Mouse (Mus musculus): ENCODE data around the gene Tmcc1. TPM values are rescaled to one million over a fixed set of nuclear protein-coding genes. Genes with fewer than 3 reads are reported as not detected.

Gene Tmcc1
- polyA plus RNA-seq, 1 experiment from 2014 or later, result 33.2 TPM

DNA sequence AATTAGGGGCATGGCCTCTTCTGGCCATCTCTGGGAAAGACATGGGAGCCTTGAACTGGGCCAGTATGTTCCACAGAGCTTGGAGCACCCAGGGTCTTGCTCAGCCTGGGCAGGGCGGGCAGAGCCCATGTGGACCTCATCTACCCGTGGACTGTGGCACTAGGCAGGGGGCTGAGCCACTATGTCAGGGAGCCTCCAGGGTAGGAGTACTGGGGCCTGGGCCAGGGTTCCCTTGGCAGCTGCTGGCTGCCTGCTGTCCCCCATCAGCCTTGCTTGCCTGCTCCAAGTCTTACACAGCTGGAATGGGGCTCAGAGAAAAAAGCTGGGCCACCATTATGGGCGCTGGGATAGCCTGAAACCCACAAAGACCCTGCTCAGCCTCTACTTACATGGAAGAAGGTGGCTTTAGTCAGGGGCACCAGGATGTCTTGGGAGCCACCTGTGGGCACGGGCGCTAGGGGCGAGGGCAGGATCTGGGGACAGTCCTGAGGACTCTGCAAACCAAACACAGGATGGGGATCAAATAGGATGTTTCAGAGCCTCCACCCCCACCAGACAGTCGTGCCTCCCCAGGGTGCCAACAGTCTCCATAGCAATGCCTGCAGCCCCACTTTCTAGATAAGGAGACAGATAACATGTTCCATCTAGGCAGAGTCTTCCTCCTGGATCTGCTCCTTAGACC is 221.1 kb downstream of the Tmcc1 start:
- Histone ChIP-seq H3K27ac (0 out of 2 replicates have a peak overlapping the region, but pooled peaks have one; percentile 46), H3K4me3 (replicated peaks) (no peak overlapping the region), H3K27me3 (no peaks in the 10 kb centered on the region), H3K4me2 (no peak overlapping the region), H3K4me1 (peaks cover 19% of the 10 kb centered on the region), H3K9me3 (no peaks in the 10 kb centered on the region), H3K36me3 (replicated peaks) (no peaks in the 10 kb centered on the region), H3K9ac (no peak overlapping the region)
- ATAC-seq (ENCODE audit: low FRiP score), result 0 out of 2 replicates have a peak, but pooled peaks have one; percentile 12
- WGBS, result 75% methylated on average over 7 of the region's 7 CpGs

DNA sequence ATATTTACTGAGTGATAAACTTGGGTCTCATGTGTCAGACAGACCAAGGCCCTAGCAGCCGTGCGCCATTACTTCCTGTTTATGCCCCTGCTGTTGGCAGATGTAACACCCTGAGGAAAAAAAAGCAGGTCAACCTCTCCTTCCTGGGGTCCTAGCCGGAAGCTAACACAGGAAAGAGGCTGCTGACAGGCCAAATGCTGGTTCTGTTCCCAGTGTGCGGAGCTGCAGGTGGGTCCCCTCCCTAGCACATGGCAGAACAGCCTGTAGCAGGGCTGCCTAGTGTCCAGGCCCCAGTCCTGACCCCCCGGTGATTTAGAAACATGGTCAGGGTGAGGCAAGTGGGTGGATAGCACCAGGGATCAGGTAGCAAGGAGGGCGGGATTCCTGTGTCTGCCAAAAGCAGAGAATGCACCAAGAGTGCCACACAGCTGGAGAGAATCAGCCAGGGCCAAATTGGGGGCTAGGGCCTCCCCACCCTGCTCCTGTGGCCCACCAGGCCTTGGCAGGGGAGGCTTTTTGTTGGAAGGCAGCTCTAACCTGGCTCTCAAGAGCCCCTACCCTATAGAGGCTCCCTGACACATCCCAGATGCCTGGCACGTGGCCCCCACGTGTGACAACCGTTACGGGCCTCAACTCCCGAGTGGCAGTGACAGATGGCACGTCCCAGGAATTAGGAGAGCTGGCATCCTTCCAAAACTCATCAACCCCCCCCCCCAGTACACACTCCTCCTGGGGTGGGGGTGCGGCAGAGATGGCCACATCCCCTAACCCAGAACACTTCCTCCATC is 221.8 kb downstream of the Tmcc1 start:
- H3K27me3 ChIP-seq, result no peaks in the 10 kb centered on the region
- H3K9ac ChIP-seq, result no peak overlapping the region
- H3K4me1 ChIP-seq, result peaks cover 19% of the 10 kb centered on the region
- peak overlapping the region; percentile 46; the same call in 1 of the 2 replicates for H3K27ac ChIP-seq
- ATAC-seq (ENCODE audit: low FRiP score), result peak; percentile 35; the same call in 1 of the 2 replicates
- no peak overlapping the region for H3K4me3 ChIP-seq (replicated peaks)
- no peaks in the 10 kb centered on the region for H3K36me3 ChIP-seq (replicated peaks)
- H3K9me3 ChIP-seq, result no peaks in the 10 kb centered on the region
- no peak overlapping the region for H3K4me2 ChIP-seq
- 72% methylated on average over 13 of the region's 13 CpGs for WGBS

DNA sequence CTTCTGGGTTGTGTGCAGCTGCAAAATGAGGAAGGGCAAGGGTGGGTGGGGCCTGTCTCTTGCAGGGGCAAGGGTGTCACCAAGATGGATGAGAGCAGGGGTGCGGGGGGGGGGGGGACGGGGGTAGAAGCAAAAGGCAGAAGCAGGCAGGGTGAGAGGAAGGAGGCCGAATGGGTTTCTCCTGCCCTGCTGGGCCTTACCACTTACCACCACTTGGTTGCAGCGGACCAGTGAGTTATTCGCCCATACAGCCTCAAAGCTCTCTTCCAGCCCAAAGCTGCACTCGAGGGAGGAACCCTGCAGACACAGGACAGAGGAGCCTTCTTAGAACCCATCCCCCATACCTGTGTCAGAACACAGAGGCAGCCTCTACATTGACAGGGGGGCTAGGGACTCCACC is 223.3 kb downstream of the Tmcc1 start:
- Histone ChIP-seq H3K9ac (no peak overlapping the region), H3K36me3 (replicated peaks) (no peaks in the 10 kb centered on the region), H3K4me1 (peaks cover 19% of the 10 kb centered on the region), H3K9me3 (no peaks in the 10 kb centered on the region), H3K27me3 (no peaks in the 10 kb centered on the region), H3K4me3 (replicated peaks) (no peak overlapping the region), H3K4me2 (no peak overlapping the region), H3K27ac (no peak overlapping the region)
- ATAC-seq (ENCODE audit: low FRiP score), result no peak
- WGBS, result 51% methylated on average over 6 of the region's 6 CpGs

DNA sequence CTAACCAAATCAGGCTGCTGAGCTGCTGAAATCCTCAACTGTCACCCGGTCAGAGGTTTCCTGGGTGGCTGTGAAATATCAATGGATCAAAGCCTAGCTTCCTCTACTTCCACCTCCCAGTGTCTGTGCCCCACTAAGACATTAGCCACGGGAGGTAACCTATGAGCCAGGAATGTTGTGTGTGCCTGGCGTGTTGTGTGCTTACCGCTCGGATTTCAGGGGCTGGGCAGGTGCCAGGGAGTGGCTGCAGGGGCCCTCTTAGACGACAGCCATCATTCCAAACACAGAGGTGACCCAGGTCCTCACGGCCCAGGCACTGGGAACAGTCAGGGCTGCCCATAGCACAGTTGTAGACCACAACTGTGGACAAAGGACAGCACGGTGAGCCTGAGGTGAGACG is 224.2 kb downstream of the Tmcc1 start:
- Histone ChIP-seq H3K9me3 (no peaks in the 10 kb centered on the region), H3K4me3 (replicated peaks) (no peak overlapping the region), H3K4me2 (no peak overlapping the region), H3K36me3 (replicated peaks) (no peaks in the 10 kb centered on the region), H3K27me3 (no peaks in the 10 kb centered on the region), H3K4me1 (peaks cover 19% of the 10 kb centered on the region), H3K9ac (no peak overlapping the region), H3K27ac (no peak overlapping the region)
- no peak for ATAC-seq (ENCODE audit: low FRiP score)
- 71% methylated on average over 9 of the region's 9 CpGs for WGBS

GRCm38 (mm10) chr6:115968700-115969099 is 224.6 kb downstream of the Tmcc1 start:
- peaks cover 19% of the 10 kb centered on the region for H3K4me1 ChIP-seq
- H3K27me3 ChIP-seq, result no peaks in the 10 kb centered on the region
- no peak overlapping the region for H3K27ac ChIP-seq
- 78% methylated on average over 6 of the region's 6 CpGs for WGBS
- H3K9me3 ChIP-seq, result no peaks in the 10 kb centered on the region
- no peaks in the 10 kb centered on the region for H3K36me3 ChIP-seq (replicated peaks)
- no peak overlapping the region for H3K4me3 ChIP-seq (replicated peaks)
- no peak overlapping the region for H3K4me2 ChIP-seq
- ATAC-seq (ENCODE audit: low FRiP score), result no peak
- no peak overlapping the region for H3K9ac ChIP-seq

Other genes with a start within 250 kb of the Tmcc1 start
- gene H1foo, start 248.5 kb downstream of the Tmcc1 start, polyA plus RNA-seq (2016; fragmentation: Nextera tagmentation; extraction: Ambion mirVana), result not detected in 2 replicates
- gene Plxnd1, start 198.5 kb downstream of the Tmcc1 start, polyA plus RNA-seq (2016; fragmentation: Nextera tagmentation; extraction: Ambion mirVana), result 18.8 and 19.2 TPM in 2 replicates
- gene Washc2, start 14.6 kb upstream of the Tmcc1 start, polyA plus RNA-seq (2016; fragmentation: Nextera tagmentation; extraction: Ambion mirVana), result 62.1 and 64.0 TPM in 2 replicates
- 10.7 and 12.1 TPM in 2 replicates for gene Zfand4, start 70.7 kb upstream of the Tmcc1 start, polyA plus RNA-seq (2016; fragmentation: Nextera tagmentation; extraction: Ambion mirVana)
- 52.2 and 54.7 TPM in 2 replicates for gene March8, start 144.5 kb upstream of the Tmcc1 start, polyA plus RNA-seq (2016; fragmentation: Nextera tagmentation; extraction: Ambion mirVana)